Mouse (Mus musculus) adrenal gland, postnatal 4 days (tissue): ENCODE data around the gene Pde8b. TPM values are rescaled to one million over a fixed set of nuclear protein-coding genes. Genes with fewer than 3 reads are reported as not detected.
A peak's percentile ranks its signal among the peaks of the same experiment; 100 is the strongest.

Experiments used
- DNase-seq, 2 experiments: peaks; one replicate each; pipeline ENCODE4 v3.0.0; 2021 to 2022; ENCODE audit warnings: low spot score in 2 of 2, mixed read lengths in 2 of 2
- total RNA-seq, 2 experiments: library from RNA; stranded (reverse); gene quantifications; 2 replicates each; pipeline ENCODE4 v1.2.3; 2021

Gene Pde8b
- total RNA-seq, 2 experiments from 2014 or later = 153 TPM

GRCm38 (mm10) chr13:95032127-95032831 lies 217.9 kb downstream of the Pde8b start:
- DNase-seq = no peak

GRCm38 (mm10) chr13:95030828-95031227 lies 219.3 kb downstream of the Pde8b start:
- no peak for DNase-seq

- DNase-seq = no peak
Observed at GRCm38 (mm10) chr13:95020216-95020615, 229.9 kb downstream of the Pde8b start.

DNA sequence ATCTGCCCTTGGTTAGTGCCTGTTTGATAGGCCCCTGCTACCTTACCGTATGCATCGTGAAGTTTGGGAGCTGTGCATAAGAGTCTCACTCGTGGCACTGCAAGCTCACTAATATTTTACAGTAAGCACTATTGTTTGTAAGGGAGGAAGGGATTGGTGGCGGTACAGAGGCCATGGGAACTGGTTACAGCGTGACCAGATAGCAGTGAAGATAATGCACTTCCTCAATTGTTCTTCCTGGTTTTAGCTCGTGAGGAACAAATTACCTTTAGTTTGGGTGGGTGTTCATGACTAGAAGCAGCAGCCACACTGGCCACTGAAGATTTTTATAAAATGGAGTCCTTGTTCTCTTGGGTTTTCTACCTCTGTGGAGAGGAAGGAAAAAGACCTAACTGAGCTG lies 230.8 kb downstream of the Pde8b start:
- no peak for DNase-seq

GRCm38 (mm10) chr13:95017916-95018315 lies 232.2 kb downstream of the Pde8b start:
- peak; percentile 18 to 56 for DNase-seq

- DNase-seq = no peak
Observed at GRCm38 (mm10) chr13:95017278-95017677, 232.9 kb downstream of the Pde8b start.

- DNase-seq = no peak
Observed at GRCm38 (mm10) chr13:95011546-95012257, 238.4 kb downstream of the Pde8b start.

- no peak for DNase-seq
Observed at GRCm38 (mm10) chr13:95009261-95009660, 240.9 kb downstream of the Pde8b start.

GRCm38 (mm10) chr13:95007281-95007680 lies 242.9 kb downstream of the Pde8b start:
- no peak for DNase-seq

DNA sequence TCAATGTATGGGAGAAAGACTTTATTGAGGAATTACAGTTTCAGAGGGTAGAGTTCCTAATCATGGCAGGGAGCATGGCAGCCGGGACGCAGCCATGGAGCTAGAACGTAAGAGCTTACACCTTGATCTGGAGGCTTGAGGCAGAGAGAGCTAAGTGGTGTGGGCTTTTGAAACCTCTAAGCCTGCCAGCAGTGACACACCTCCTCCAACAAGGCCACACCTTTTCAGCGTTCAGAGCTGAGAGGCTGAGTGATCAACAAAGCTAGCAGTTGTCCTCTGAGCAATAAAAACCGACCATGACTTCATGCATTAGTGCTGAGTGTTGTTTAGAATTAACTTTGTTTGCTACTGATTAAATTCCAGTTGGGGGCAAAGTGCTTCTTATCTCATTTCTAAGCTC lies 259.6 kb downstream of the Pde8b start:
- DNase-seq = no peak

DNA sequence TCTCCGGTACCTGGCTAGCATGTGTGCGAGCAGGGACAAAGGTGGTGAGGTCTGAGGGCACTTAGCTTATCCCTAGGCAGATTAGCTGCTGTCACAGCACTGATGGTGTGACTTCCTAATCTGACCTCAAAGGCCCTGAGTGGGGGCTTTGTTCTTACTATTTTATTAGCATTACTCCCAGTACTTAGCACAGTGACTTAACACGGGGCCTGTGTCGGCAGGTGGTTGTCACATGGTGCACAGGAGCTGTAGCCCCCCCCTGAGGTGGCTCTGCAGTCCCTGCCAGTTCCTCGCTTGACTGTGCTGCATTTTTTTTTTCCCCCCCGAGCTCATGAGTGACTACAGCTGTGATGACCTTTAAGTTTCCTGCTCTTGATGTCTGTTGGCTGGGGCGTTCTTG lies 271.1 kb downstream of the Pde8b start:
- DNase-seq = no peak

DNA sequence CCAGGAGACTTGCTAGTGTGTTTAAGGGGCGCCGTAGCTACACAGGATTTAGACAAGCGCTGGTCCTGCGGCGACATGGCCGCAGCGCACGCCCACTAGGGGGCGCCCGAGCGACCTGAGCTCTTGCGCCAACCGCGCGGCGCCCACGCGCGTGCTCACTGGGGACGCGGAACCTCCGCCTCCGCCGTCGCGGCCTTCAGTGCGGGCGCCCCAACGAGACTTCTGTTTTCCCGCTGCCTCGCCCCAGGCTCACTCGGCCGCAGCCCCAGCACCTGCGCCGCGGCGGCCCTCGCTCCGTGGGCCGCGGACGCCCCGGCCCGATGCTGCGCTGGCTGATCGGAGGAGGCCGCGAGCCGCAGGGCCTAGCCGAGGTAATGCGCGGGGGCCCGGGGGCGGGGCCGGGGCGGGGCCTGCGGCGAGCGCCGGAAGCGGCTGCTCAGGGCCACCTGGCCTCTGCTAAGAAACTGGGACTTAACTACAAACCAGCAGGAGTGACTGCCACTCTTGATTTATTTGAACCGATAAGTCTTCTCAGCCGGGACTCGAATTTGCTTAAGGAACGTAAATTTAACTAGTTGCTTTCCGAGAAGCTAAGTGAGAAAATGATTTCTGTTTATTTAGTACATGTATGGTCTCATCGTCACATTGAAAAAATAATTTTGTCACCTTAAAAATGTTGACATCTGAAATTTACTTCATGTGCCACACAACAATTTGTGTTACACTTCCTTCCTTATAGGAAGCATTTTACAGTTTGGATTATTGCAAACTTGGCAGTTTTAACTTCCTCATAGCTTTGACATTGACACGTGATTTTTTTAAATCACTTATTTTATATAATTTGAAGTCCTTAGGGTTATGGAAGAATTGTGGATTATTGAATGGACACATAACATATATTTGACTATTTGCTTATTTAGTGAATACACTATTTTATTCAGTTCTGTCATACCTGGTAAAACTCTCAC lies 273.6 kb downstream of the Pde8b start, which contains the start of gene Wdr41:
TSS of gene Wdr41 (plus strand) at position 126 of the 968 bp plus-strand sequence.
- peak; percentile 74 to 80 for DNase-seq

DNA sequence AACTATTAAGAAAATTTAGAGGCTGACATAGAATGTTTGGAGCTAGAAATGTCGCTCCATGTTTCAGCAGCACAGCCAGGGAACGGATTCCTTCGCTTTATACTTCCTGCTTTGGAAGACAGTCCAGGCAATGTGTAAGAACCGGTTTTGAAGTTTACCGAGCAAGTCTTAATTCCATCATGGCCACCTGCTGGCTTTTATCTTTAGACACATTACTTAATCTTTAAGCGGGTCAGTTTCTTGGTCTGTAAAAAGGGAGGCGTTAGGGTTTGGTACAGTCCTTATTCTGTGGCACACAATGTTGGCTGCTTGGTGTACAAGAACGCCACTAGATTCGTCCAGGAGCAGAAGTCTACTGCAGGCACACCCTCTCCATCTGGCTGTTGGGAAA lies 274.3 kb downstream of the Pde8b start:
- no peak for DNase-seq

Other genes with a start within 250 kb of the Pde8b start
- 10 to 100 TPM; 54.9 to 59.5 TPM for gene Zbed3, start 73.3 kb upstream of the Pde8b start, total RNA-seq
- 10 to 100 TPM; 36.2 to 38.4 TPM for gene Aggf1, start 125.0 kb upstream of the Pde8b start, total RNA-seq
- gene Crhbp, start 194.6 kb upstream of the Pde8b start, total RNA-seq = not detected
- gene S100z, start 228.4 kb upstream of the Pde8b start, total RNA-seq = not detected